Mouse (Mus musculus) cerebellum, adult 2 months (tissue): ENCODE data around the gene Fam3b. TPM values are rescaled to one million over a fixed set of nuclear protein-coding genes. Genes with fewer than 3 reads are reported as not detected.

Experiments used
- DNase-seq, 2 experiments: peaks; one replicate each; pipeline ENCODE4 v3.0.0; 2021
- H3K27ac ChIP-seq: fragments of 200-500 bp; 2 replicates; pipeline ENCODE4 v1.5.1; 2012; ENCODE audit warnings: low read length, control low read depth, inconsistent platforms; ENCODE audit not compliant: insufficient read depth
- H3K27me3 ChIP-seq: fragments of 200-500 bp; 2 replicates; pipeline ENCODE4 v1.6.1; 2012; ENCODE audit warnings: inconsistent platforms, mild to moderate bottlenecking, low read length, moderate library complexity; ENCODE audit not compliant: control insufficient read depth, insufficient read depth
- H3K4me1 ChIP-seq: fragments of 200-500 bp; 2 replicates; pipeline ENCODE4 v1.6.1; 2011; ENCODE audit warnings: low read length; ENCODE audit not compliant: control insufficient read depth, insufficient read depth
- H3K4me3 ChIP-seq: fragments of 200-500 bp; replicated peaks from 2 replicates; pipeline ENCODE3; 2011; ENCODE audit warnings: mild to moderate bottlenecking, low read depth, low read length, control low read depth; ENCODE audit not compliant: insufficient read depth
- CTCF ChIP-seq: fragments of 200-500 bp; IDR thresholded peaks from 2 replicates; pipeline ENCODE4 v1.5.1; 2011; ENCODE audit warnings: low read depth, mild to moderate bottlenecking, control low read depth, low read length, moderate library complexity, borderline replicate concordance; ENCODE audit not compliant: insufficient read depth
- POLR2A ChIP-seq: fragments of 200-500 bp; IDR thresholded peaks from 2 replicates; pipeline ENCODE4 v1.6.1; 2011; ENCODE audit warnings: low read length, control low read depth, borderline replicate concordance; ENCODE audit not compliant: insufficient read depth
- WGBS: fragments of 180-500 bp; shearing (Covaris S2); methylation state at CpG from one replicate; pipeline ENCODE4 v1.1.7; 2018; 5-methylcytosine and 5-hydroxymethylcytosine counted together
- polyA plus RNA-seq: library from polyadenylated mRNA; depleted of rRNA; stranded (reverse); fragments of >200 nt; gene quantifications from 2 replicates; pipeline ENCODE4 v1.2.3, GENCODE M21; 2012

Fam3b gene
- polyA plus RNA-seq, 1 experiment = not detected

- Histone ChIP-seq H3K4me3 (no peak overlapping the region), H3K27me3 (no peaks in the 10 kb centered on the region), H3K27ac (no peak overlapping the region), H3K4me1 (no peaks in the 10 kb centered on the region)
- TF ChIP-seq POLR2A (no peak), CTCF (no peak)
- DNase-seq = no peak
These were observed 6.8 kb downstream of the Fam3b start for GRCm38 (mm10) chr16:97507783-97508182.

- H3K4me3 ChIP-seq = no peak overlapping the region
- H3K27ac ChIP-seq = no peak overlapping the region
- WGBS = 84% methylated on average over 3 of the region's 3 CpGs
- no peaks in the 10 kb centered on the region for H3K27me3 ChIP-seq
- no peaks in the 10 kb centered on the region for H3K4me1 ChIP-seq
- no peak for DNase-seq
- TF ChIP-seq CTCF (no peak), POLR2A (no peak)
These were observed 9.8 kb downstream of the Fam3b start for GRCm38 (mm10) chr16:97504793-97505192.

GRCm38 (mm10) chr16:97503849-97504248, 10.8 kb downstream of the Fam3b start:
- WGBS = 74% methylated on average over 3 of the region's 3 CpGs
- no peak for DNase-seq
- Histone ChIP-seq H3K4me3 (no peak overlapping the region), H3K27me3 (no peaks in the 10 kb centered on the region), H3K27ac (no peak overlapping the region), H3K4me1 (no peaks in the 10 kb centered on the region)
- TF ChIP-seq CTCF = no peak
- no peak for TF ChIP-seq POLR2A

- no peak for DNase-seq
- WGBS = 90% methylated on average over 7 of the region's 7 CpGs
- H3K4me3 ChIP-seq = no peak overlapping the region
- H3K4me1 ChIP-seq = no peaks in the 10 kb centered on the region
- H3K27me3 ChIP-seq = no peaks in the 10 kb centered on the region
- no peak for TF ChIP-seq CTCF
- no peak for TF ChIP-seq POLR2A
- no peak overlapping the region for H3K27ac ChIP-seq
These were observed 13.7 kb downstream of the Fam3b start for GRCm38 (mm10) chr16:97500901-97501300.

GRCm38 (mm10) chr16:97499450-97499849, 15.2 kb downstream of the Fam3b start:
- no peak overlapping the region for H3K4me3 ChIP-seq
- 92% methylated on average over 7 of the region's 7 CpGs for WGBS
- no peak for TF ChIP-seq CTCF
- no peak for TF ChIP-seq POLR2A
- H3K27me3 ChIP-seq = no peaks in the 10 kb centered on the region
- no peaks in the 10 kb centered on the region for H3K4me1 ChIP-seq
- H3K27ac ChIP-seq = no peak overlapping the region
- no peak for DNase-seq

- Histone ChIP-seq H3K4me1 (no peaks in the 10 kb centered on the region), H3K4me3 (no peak overlapping the region), H3K27ac (no peak overlapping the region), H3K27me3 (no peaks in the 10 kb centered on the region)
- DNase-seq = no peak
- 84% methylated on average over 3 of the region's 3 CpGs for WGBS
- TF ChIP-seq POLR2A (no peak), CTCF (no peak)
These were observed 16.5 kb downstream of the Fam3b start for GRCm38 (mm10) chr16:97498139-97498538.

- Histone ChIP-seq H3K27me3 (no peaks in the 10 kb centered on the region), H3K4me1 (no peaks in the 10 kb centered on the region), H3K27ac (no peak overlapping the region), H3K4me3 (no peak overlapping the region)
- WGBS = 59% methylated on average over 5 of the region's 5 CpGs
- no peak for TF ChIP-seq CTCF
- no peak for TF ChIP-seq POLR2A
- no peak for DNase-seq
These were observed 16.9 kb downstream of the Fam3b start for GRCm38 (mm10) chr16:97497682-97498081.

GRCm38 (mm10) chr16:97496026-97496425, 18.6 kb downstream of the Fam3b start:
- TF ChIP-seq POLR2A (no peak), CTCF (no peak)
- no peaks in the 10 kb centered on the region for H3K27me3 ChIP-seq
- WGBS = 35% methylated on average over 3 of the region's 3 CpGs

More at GRCm38 (mm10) chr16:97496026-97496425, 18.6 kb downstream of the Fam3b start:
- Histone ChIP-seq H3K4me3 (no peak overlapping the region), H3K27ac (no peak overlapping the region), H3K4me1 (no peaks in the 10 kb centered on the region)
- DNase-seq = no peak
